Mouse (Mus musculus) MEL (cell line): ENCODE measurements around the gene Dntt. TPM values are rescaled to one million over a fixed set of nuclear protein-coding genes. Genes with fewer than 3 reads are reported as not detected.

Experiments used
- DNase-seq: peaks from one replicate; pipeline ENCODE4 v3.0.0; 2011; ENCODE audit warnings: low read depth, low spot score
- H3K27ac ChIP-seq: 2 replicates; pipeline ENCODE4 v1.5.1; 2012; ENCODE audit warnings: low read depth, mild to moderate bottlenecking, control low read depth, low read length, moderate library complexity; ENCODE audit not compliant: control insufficient read depth
- H3K27me3 ChIP-seq, 2 experiments: fragments of 150-350 bp in 1 of 2; sonication (generic) in 1 of 2; 2 replicates each; pipeline ENCODE4 v1.6.1; 2012; ENCODE audit warnings: low read length in 2 of 2, mild to moderate bottlenecking in 2 of 2, improper control_type of control experiment in 1 of 2, moderate library complexity in 1 of 2; ENCODE audit not compliant: insufficient read depth in 2 of 2, control insufficient read depth in 1 of 2
- H3K36me3 ChIP-seq, 2 experiments: 2 replicates each; pipeline ENCODE4 v1.6.1; 2012 to 2014; ENCODE audit warnings: low read length in 2 of 2, improper control_type of control experiment in 1 of 2, inconsistent platforms in 1 of 2, mild to moderate bottlenecking in 1 of 2; ENCODE audit not compliant: insufficient read depth in 2 of 2, control insufficient read depth in 1 of 2
- H3K4me1 ChIP-seq, 2 experiments: fragments of 150-350 bp in 1 of 2; sonication (generic) in 1 of 2; 2 replicates each; pipeline ENCODE4 v1.6.1; 2012; ENCODE audit warnings: low read length in 2 of 2, improper control_type of control experiment in 1 of 2, mild to moderate bottlenecking in 1 of 2; ENCODE audit not compliant: insufficient read depth in 2 of 2, control insufficient read depth in 1 of 2
- H3K4me3 ChIP-seq, 2 experiments: fragments of 150-350 bp in 1 of 2; sonication (generic) in 1 of 2; 2 replicates each; pipeline ENCODE4 v1.5.1; 2012; ENCODE audit warnings: low read depth in 2 of 2, low read length in 2 of 2, mild to moderate bottlenecking in 2 of 2, moderate library complexity in 2 of 2, control low read depth in 1 of 2, improper control_type of control experiment in 1 of 2; ENCODE audit not compliant: control insufficient read depth in 1 of 2, insufficient read depth in 1 of 2
- H3K79me2 ChIP-seq: 2 replicates; pipeline ENCODE4 v1.6.1; 2012; ENCODE audit warnings: mild to moderate bottlenecking, low read length, moderate library complexity; ENCODE audit not compliant: control insufficient read depth, poor library complexity, insufficient read depth
- H3K9ac ChIP-seq: 2 replicates; pipeline ENCODE4 v1.6.1; 2012; ENCODE audit warnings: low read depth, mild to moderate bottlenecking, control low read depth, low read length, moderate library complexity; ENCODE audit not compliant: control insufficient read depth, poor library complexity, severe bottlenecking
- H3K9me3 ChIP-seq: fragments of 150-350 bp; sonication (generic); replicated peaks from 2 replicates; pipeline ENCODE4 v1.6.1; 2012; ENCODE audit warnings: mild to moderate bottlenecking, low read length, improper control_type of control experiment, moderate library complexity; ENCODE audit not compliant: insufficient read depth
- ETS1 ChIP-seq: IDR thresholded peaks from 2 replicates; pipeline ENCODE4 v1.6.1; 2012; ENCODE audit warnings: low read depth, mild to moderate bottlenecking, inconsistent platforms, low read length, improper control_type of control experiment, moderate library complexity
- GABPA ChIP-seq: IDR thresholded peaks from 2 replicates; pipeline ENCODE4 v1.6.1; 2012; ENCODE audit warnings: low read depth, mild to moderate bottlenecking, inconsistent platforms, low read length, improper control_type of control experiment, moderate library complexity
- GATA1 ChIP-seq: IDR thresholded peaks from 2 replicates; pipeline ENCODE4 v1.6.1; 2011; ENCODE audit warnings: low read depth, low read length, improper control_type of control experiment
- HCFC1 ChIP-seq: IDR thresholded peaks from 2 replicates; pipeline ENCODE4 v1.6.1; 2012; ENCODE audit warnings: low read depth, mild to moderate bottlenecking, inconsistent platforms, low read length, improper control_type of control experiment, moderate library complexity
- KAT2A ChIP-seq: conservative IDR thresholded peaks from 2 replicates; pipeline ENCODE4 v1.6.1; 2012; ENCODE audit warnings: low read depth, low read length, improper control_type of control experiment, inconsistent platforms
- MAFK ChIP-seq: IDR thresholded peaks from 2 replicates; pipeline ENCODE4 v1.6.1; 2011; ENCODE audit warnings: low read depth, mild to moderate bottlenecking, low read length, improper control_type of control experiment, borderline replicate concordance
- MAX ChIP-seq: IDR thresholded peaks from 2 replicates; pipeline ENCODE4 v1.6.1; 2011; ENCODE audit warnings: low read length, improper control_type of control experiment
- MXI1 ChIP-seq: IDR thresholded peaks from 2 replicates; pipeline ENCODE4 v1.6.1; 2011; ENCODE audit warnings: mild to moderate bottlenecking, low read depth, low read length, improper control_type of control experiment
- MYB ChIP-seq: IDR thresholded peaks from 2 replicates; pipeline ENCODE4 v1.6.1; 2011; ENCODE audit warnings: mild to moderate bottlenecking, low read depth, low read length, improper control_type of control experiment
- MYC ChIP-seq: IDR thresholded peaks from 2 replicates; pipeline ENCODE4 v1.6.1; 2011; ENCODE audit warnings: low read depth, mild to moderate bottlenecking, low read length, improper control_type of control experiment, moderate library complexity
- POLR2AphosphoS2 ChIP-seq: IDR thresholded peaks from 2 replicates; pipeline ENCODE4 v1.6.1; 2011; ENCODE audit warnings: low read length, improper control_type of control experiment
- RAD21 ChIP-seq: IDR thresholded peaks from 2 replicates; pipeline ENCODE4 v1.6.1; 2011; ENCODE audit warnings: mild to moderate bottlenecking, low read depth, low read length, improper control_type of control experiment
- SIN3A ChIP-seq: IDR thresholded peaks from 2 replicates; pipeline ENCODE4 v1.6.1; 2012; ENCODE audit warnings: low read length, improper control_type of control experiment, inconsistent platforms
- SMC3 ChIP-seq: IDR thresholded peaks from 2 replicates; pipeline ENCODE4 v1.6.1; 2011; ENCODE audit warnings: low read depth, low read length, improper control_type of control experiment
- TBP ChIP-seq: IDR thresholded peaks from 2 replicates; pipeline ENCODE4 v1.8.0; 2011; ENCODE audit warnings: low read depth, low read length, improper control_type of control experiment
- UBTF ChIP-seq: IDR thresholded peaks from 2 replicates; pipeline ENCODE4 v1.6.1; 2012; ENCODE audit warnings: low read depth, mild to moderate bottlenecking, inconsistent platforms, low read length, improper control_type of control experiment, moderate library complexity, borderline replicate concordance; ENCODE audit not compliant: insufficient read depth
- ZC3H11A ChIP-seq: IDR thresholded peaks from 2 replicates; pipeline ENCODE4 v1.6.1; 2012; ENCODE audit warnings: low read depth, mild to moderate bottlenecking, inconsistent platforms, low read length, improper control_type of control experiment
- ZMIZ1 ChIP-seq: IDR thresholded peaks from 2 replicates; pipeline ENCODE4 v1.6.1; 2012; ENCODE audit warnings: low read depth, mild to moderate bottlenecking, inconsistent platforms, low read length, improper control_type of control experiment, moderate library complexity
- ZNF384 ChIP-seq: IDR thresholded peaks from 2 replicates; pipeline ENCODE4 v1.6.1; 2012; ENCODE audit warnings: low read depth, mild to moderate bottlenecking, inconsistent platforms, low read length, improper control_type of control experiment
- polyA plus RNA-seq, 2 experiments: library from polyadenylated mRNA; stranded (reverse) in 1 of 2; unstranded in 1 of 2; fragments of >175 nt in 1 of 2; fragments of >200 nt in 1 of 2; gene quantifications; 2 replicates each; pipeline versions ENCODE4 v1.2.1 to v1.2.4; 2012; ENCODE audit warnings: low replicate concordance in 2 of 2, low read depth in 1 of 2; ENCODE audit not compliant: insufficient read length in 2 of 2, insufficient read depth in 1 of 2, missing spikeins in 1 of 2
- total RNA-seq: library from RNA; depleted of rRNA; stranded (reverse); fragments of 300-350 nt; gene quantifications from 2 replicates; pipeline ENCODE4 v1.2.3, GENCODE M21; 2012

Gene Dntt
- total and polyA plus RNA-seq, 3 experiments = not detected

- no peaks in the 10 kb centered on the region for H3K79me2 ChIP-seq
These were observed 52.5 kb downstream of the Dntt start for GRCm38 (mm10) chr19:41081589-41081988.

DNA sequence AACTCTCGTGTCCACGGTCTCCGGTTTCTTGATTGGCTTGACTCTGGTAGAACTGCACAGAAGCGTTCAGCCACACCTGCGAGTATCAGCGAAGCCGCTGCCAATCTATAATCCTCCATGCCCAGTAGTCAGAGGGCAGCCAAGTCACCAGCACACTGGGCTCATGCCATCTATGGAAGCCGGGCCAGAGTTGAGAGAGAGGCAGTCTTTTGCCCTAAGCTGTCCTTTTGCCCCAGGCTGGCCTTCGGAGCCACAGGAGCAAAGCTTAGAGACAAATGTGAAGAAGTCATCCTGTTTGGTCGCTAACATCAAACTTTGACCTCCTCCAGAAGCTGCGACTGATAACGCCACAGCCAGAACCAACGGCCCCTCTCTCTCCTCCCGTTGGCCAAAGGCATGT lies 54.6 kb downstream of the Dntt start:
- H3K4me3 ChIP-seq = no peak overlapping the region
- no peak overlapping the region for H3K27ac ChIP-seq
- H3K27me3 ChIP-seq = peaks cover 0 to 3% of the 10 kb centered on the region in 2 experiments; a peak in 2 of 4 replicates
- H3K4me1 ChIP-seq = no peaks in the 10 kb centered on the region
- no peaks in the 10 kb centered on the region for H3K9me3 ChIP-seq
- H3K36me3 ChIP-seq = no peaks in the 10 kb centered on the region
- TF ChIP-seq SIN3A = no peak
- TF ChIP-seq ETS1 = no peak
- TF ChIP-seq SMC3 = no peak
- H3K79me2 ChIP-seq = no peaks in the 10 kb centered on the region
- H3K9ac ChIP-seq = no peak overlapping the region
- no peak for DNase-seq

More at GRCm38 (mm10) chr19:41081589-41081988, 52.5 kb downstream of the Dntt start:
- Histone ChIP-seq H3K4me1 (no peaks in the 10 kb centered on the region), H3K36me3 (no peaks in the 10 kb centered on the region), H3K9me3 (no peaks in the 10 kb centered on the region), H3K27ac (no peak overlapping the region)
- TF ChIP-seq POLR2AphosphoS2 (no peak), MYB (no peak), ETS1 (no peak), SIN3A (no peak), MAFK (no peak), ZMIZ1 (no peak), MYC (no peak), GATA1 (no peak), GABPA (no peak), MAX (no peak), TBP (no peak), MXI1 (no peak), ZNF384 (no peak), RAD21 (no peak)
- TF ChIP-seq, all 39 proteins: peak for 0
- no peak for DNase-seq
- Histone ChIP-seq H3K27me3 (peaks cover 0 to 4% of the 10 kb centered on the region in 2 experiments; a peak in 2 of 4 replicates), H3K9ac (no peak overlapping the region), H3K4me3 (no peak overlapping the region)

DNA sequence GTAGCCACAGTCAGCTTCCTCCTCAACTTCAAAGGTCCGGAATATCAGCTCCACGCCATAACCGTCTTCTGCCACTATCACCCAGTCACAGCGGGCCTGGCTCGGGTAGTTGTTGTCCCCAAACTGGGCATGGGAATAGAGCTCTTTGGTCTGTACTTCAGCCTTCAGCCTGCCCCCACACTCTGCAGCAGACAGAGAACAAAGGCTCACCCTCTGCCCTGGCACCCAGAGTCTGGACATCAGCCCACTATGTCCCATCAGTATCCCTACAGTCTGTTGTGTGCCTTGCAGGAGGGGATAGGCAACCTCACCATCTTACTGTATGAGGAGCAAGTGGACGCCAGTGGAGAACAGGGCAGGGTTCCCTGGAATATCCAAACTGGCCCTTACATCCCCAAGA lies 57.2 kb downstream of the Dntt start:
- Histone ChIP-seq H3K36me3 (no peaks in the 10 kb centered on the region), H3K4me1 (no peaks in the 10 kb centered on the region), H3K4me3 (no peak overlapping the region), H3K79me2 (no peaks in the 10 kb centered on the region), H3K9ac (no peak overlapping the region), H3K27me3 (peaks cover 0 to 3% of the 10 kb centered on the region in 2 experiments; a peak in 2 of 4 replicates), H3K27ac (no peak overlapping the region), H3K9me3 (no peaks in the 10 kb centered on the region)
- TF ChIP-seq KAT2A (no peak), HCFC1 (no peak), ZC3H11A (no peak), UBTF (no peak), SIN3A (no peak)
- DNase-seq = no peak
